Mouse (Mus musculus) stomach, embryonic 14.5 days (tissue): ENCODE measurements around the gene Ager. TPM values are rescaled to one million over a fixed set of nuclear protein-coding genes. Genes with fewer than 3 reads are reported as not detected.

ENCODE experiments used
- ATAC-seq: fragments of 200-750 bp; cut with Nextera tagmentation; 2 replicates; pipeline ENCODE4 v1.8.0; 2017; ENCODE audit warnings: low read depth, moderate TSS enrichment; ENCODE audit not compliant: insufficient number of reproducible peaks, insufficient read depth, low FRiP score
- H3K27ac ChIP-seq: fragments of 300-500 bp; sonication (generic); 2 replicates; pipeline ENCODE4 v1.5.1; 2014; ENCODE audit warnings: mild to moderate bottlenecking, low read length, moderate library complexity, mixed read lengths
- H3K27me3 ChIP-seq: fragments of 300-500 bp; sonication (generic); 2 replicates; pipeline ENCODE4 v1.6.1; 2014; ENCODE audit warnings: low read length, control low read depth, mixed read lengths; ENCODE audit not compliant: control insufficient read depth, insufficient read depth
- H3K36me3 ChIP-seq: fragments of 300-500 bp; sonication (generic); 2 replicates; pipeline ENCODE4 v1.6.1; 2014; ENCODE audit warnings: mild to moderate bottlenecking, control low read depth, low read length, moderate library complexity, mixed read lengths; ENCODE audit not compliant: control insufficient read depth, insufficient read depth
- H3K4me1 ChIP-seq: fragments of 300-500 bp; sonication (generic); 2 replicates; pipeline ENCODE4 v1.6.1; 2014; ENCODE audit warnings: low read length, control low read depth, mixed read lengths; ENCODE audit not compliant: control insufficient read depth, insufficient read depth
- H3K4me2 ChIP-seq: fragments of 300-500 bp; sonication (generic); replicated peaks from 2 replicates; pipeline ENCODE4 v1.6.1; 2014; ENCODE audit warnings: low read depth, low read length, control low read depth
- H3K4me3 ChIP-seq: fragments of 300-500 bp; sonication (generic); 2 replicates; pipeline ENCODE4 v1.5.1; 2014; ENCODE audit warnings: low read depth, low read length, control low read depth
- H3K9ac ChIP-seq: fragments of 300-500 bp; sonication (generic); replicated peaks from 2 replicates; pipeline ENCODE4 v1.6.1; 2014; ENCODE audit warnings: low read depth, mild to moderate bottlenecking, control low read depth, low read length, moderate library complexity, mixed read lengths
- H3K9me3 ChIP-seq: fragments of 300-500 bp; sonication (generic); 2 replicates; pipeline ENCODE4 v1.6.1; 2016; ENCODE audit warnings: low read depth, low read length, control low read depth; ENCODE audit not compliant: control insufficient read depth
- WGBS: fragments of 180-500 bp; shearing (Covaris S2); extraction: QIAGEN DNeasy Blood & Tissue Kit; methylation state at CpG from one replicate; pipeline ENCODE4 v1.1.7; 2014; 5-methylcytosine and 5-hydroxymethylcytosine counted together
- polyA plus RNA-seq: library from polyadenylated mRNA; unstranded; fragments of >200 nt; fragmentation: Nextera tagmentation; extraction: Ambion mirVana; gene quantifications from 2 replicates; pipeline ENCODE4 v1.2.1, GENCODE M21; 2014

Gene Ager
- polyA plus RNA-seq, 1 experiment from 2014 or later: 3.8 TPM

GRCm38 (mm10) chr17:34561200-34561599, 36.5 kb upstream of the Ager start:
- H3K4me3 ChIP-seq: no peak overlapping the region
- H3K4me1 ChIP-seq: peaks cover 5% of the 10 kb centered on the region; the same call in 1 of the 2 replicates
- H3K27me3 ChIP-seq: no peaks in the 10 kb centered on the region
- no peak for ATAC-seq
- H3K4me2 ChIP-seq: no peak overlapping the region
- WGBS: 39% methylated on average over 8 of the region's 8 CpGs
- no peaks in the 10 kb centered on the region for H3K36me3 ChIP-seq
- H3K27ac ChIP-seq: peak overlapping the region; percentile 44; the same call in 1 of the 2 replicates
- no peaks in the 10 kb centered on the region for H3K9me3 ChIP-seq
- H3K9ac ChIP-seq: no peak overlapping the region

GRCm38 (mm10) chr17:34562595-34562994, 35.1 kb upstream of the Ager start:
- no peak overlapping the region for H3K27ac ChIP-seq
- no peak for ATAC-seq
- no peaks in the 10 kb centered on the region for H3K27me3 ChIP-seq
- WGBS: 49% methylated on average over 3 of the region's 3 CpGs
- no peaks in the 10 kb centered on the region for H3K36me3 ChIP-seq
- H3K4me3 ChIP-seq: no peak overlapping the region
- no peaks in the 10 kb centered on the region for H3K9me3 ChIP-seq
- no peak overlapping the region for H3K9ac ChIP-seq
- peaks cover 5% of the 10 kb centered on the region; the same call in 1 of the 2 replicates for H3K4me1 ChIP-seq
- H3K4me2 ChIP-seq: no peak overlapping the region

- ATAC-seq: no peak
- Histone ChIP-seq H3K4me2 (no peak overlapping the region), H3K9ac (no peak overlapping the region), H3K9me3 (no peaks in the 10 kb centered on the region), H3K4me3 (no peak overlapping the region), H3K4me1 (peaks cover 5% of the 10 kb centered on the region; the same call in 1 of the 2 replicates), H3K27ac (no peak overlapping the region), H3K36me3 (no peaks in the 10 kb centered on the region), H3K27me3 (no peaks in the 10 kb centered on the region)
- 63% methylated on average over 11 of the region's 11 CpGs for WGBS
These were observed 34.3 kb upstream of the Ager start for GRCm38 (mm10) chr17:34563354-34563753.

DNA sequence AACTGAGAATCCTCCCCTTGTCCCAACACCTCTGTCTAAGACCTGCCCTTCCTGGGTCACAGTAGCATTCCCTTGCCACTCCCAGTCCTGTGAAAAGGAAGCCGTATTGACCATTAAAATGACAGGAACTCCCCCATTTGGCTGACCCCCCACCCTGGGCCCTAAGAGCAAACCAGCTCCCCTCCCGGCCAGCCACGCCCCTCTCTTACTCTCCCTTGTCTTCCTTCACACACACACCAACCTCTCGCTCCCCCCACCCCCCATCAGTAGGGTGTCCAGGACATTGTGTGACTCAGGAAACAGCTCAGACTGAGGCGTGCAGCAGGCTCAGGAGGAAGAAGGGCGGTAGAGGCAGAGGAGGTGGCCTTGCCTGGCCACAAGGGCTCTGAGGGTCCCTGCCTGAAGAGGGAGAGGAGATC, 33.6 kb upstream of the Ager start, which contains the start of gene Notch4:
Gene Notch4, plus strand, starts transcription at position 266 of the 419 bp plus-strand sequence.
- no peaks in the 10 kb centered on the region for H3K36me3 ChIP-seq
- peak; percentile 66 for ATAC-seq
- H3K4me3 ChIP-seq: peak within 1 kb of the TSS; percentile 2; the same call in 1 of the 2 replicates

DNA sequence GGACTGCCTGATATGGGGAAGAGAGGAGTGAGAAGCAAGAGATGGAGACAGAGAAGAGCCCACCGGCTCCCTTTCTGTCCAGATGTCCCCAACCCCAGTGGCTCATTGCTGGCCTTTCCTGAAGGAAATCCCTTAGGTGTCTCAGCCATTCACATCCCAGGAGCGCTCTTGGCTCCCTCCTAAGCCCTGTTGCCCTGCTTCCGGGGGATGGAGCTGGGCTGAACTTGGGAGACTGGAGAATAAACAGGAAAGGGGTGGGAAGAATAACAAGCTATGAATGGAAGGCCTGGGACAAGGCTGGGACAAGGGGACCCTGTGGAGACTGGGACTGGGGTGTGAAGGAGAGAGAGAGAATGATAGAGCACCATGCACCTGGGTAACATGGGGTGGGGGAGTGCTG, 32.9 kb upstream of the Ager start:
- no peaks in the 10 kb centered on the region for H3K36me3 ChIP-seq
- H3K27me3 ChIP-seq: no peaks in the 10 kb centered on the region
- H3K4me1 ChIP-seq: peaks cover 5% of the 10 kb centered on the region; the same call in 1 of the 2 replicates
- peak overlapping the region; percentile 25; the same call in 1 of the 2 replicates for H3K4me2 ChIP-seq
- peak overlapping the region; percentile 67; the same call in 1 of the 2 replicates for H3K27ac ChIP-seq
- peak overlapping the region; percentile 2; the same call in 1 of the 2 replicates for H3K4me3 ChIP-seq
- no peaks in the 10 kb centered on the region for H3K9me3 ChIP-seq
- WGBS: 30% methylated on average over 3 of the region's 3 CpGs
- no peak for ATAC-seq
- no peak overlapping the region for H3K9ac ChIP-seq

More for the DNA sequence above, 33.6 kb upstream of the Ager start, which contains the start of gene Notch4:
- Histone ChIP-seq H3K4me2 (peak within 1 kb of the TSS; percentile 25), H3K27me3 (no peaks in the 10 kb centered on the region), H3K4me1 (peaks cover 5% of the 10 kb centered on the region; the same call in 1 of the 2 replicates), H3K9me3 (no peaks in the 10 kb centered on the region), H3K9ac (no peak within 1 kb of the TSS; the same call in 1 of the 2 replicates), H3K27ac (peak within 1 kb of the TSS; percentile 67)
- 4% methylated on average over 6 of the region's 6 CpGs for WGBS

DNA sequence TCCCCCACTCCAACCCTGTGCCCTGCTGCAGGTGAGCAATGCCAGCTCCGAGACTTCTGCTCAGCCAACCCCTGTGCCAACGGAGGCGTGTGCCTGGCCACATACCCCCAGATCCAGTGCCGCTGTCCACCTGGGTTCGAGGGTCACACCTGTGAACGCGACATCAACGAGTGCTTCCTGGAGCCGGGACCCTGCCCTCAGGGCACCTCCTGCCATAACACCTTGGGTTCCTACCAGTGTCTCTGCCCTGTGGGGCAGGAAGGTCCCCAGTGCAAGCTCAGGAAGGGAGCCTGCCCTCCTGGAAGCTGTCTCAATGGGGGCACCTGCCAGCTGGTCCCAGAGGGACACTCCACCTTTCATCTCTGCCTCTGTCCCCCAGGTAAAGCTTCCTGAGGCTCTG, 30.4 kb upstream of the Ager start:
- Histone ChIP-seq H3K27me3 (no peaks in the 10 kb centered on the region), H3K4me1 (peaks cover 5% of the 10 kb centered on the region; the same call in 1 of the 2 replicates), H3K9me3 (no peaks in the 10 kb centered on the region), H3K36me3 (no peaks in the 10 kb centered on the region), H3K9ac (no peak overlapping the region), H3K4me3 (no peak overlapping the region), H3K4me2 (no peak overlapping the region), H3K27ac (no peak overlapping the region)
- no peak for ATAC-seq
- 58% methylated on average over 9 of the region's 9 CpGs for WGBS

DNA sequence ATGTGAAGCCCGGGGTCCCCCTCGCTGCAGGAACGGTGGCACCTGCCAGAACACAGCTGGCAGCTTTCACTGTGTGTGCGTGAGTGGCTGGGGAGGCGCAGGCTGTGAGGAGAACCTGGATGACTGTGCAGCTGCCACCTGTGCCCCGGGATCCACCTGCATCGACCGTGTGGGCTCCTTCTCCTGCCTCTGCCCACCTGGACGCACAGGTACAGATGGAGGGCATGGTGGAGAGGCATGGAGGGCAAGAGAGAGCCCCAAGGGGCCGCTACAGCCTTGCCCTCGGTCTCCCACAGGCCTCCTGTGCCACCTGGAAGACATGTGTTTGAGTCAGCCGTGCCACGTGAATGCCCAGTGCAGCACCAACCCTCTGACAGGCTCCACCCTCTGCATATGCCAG, 29.2 kb upstream of the Ager start:
- no peak overlapping the region for H3K9ac ChIP-seq
- ATAC-seq: no peak
- H3K9me3 ChIP-seq: no peaks in the 10 kb centered on the region
- H3K36me3 ChIP-seq: no peaks in the 10 kb centered on the region
- no peak overlapping the region for H3K4me2 ChIP-seq
- no peak overlapping the region for H3K27ac ChIP-seq
- 77% methylated on average over 13 of the region's 13 CpGs for WGBS
- no peaks in the 10 kb centered on the region for H3K27me3 ChIP-seq
- peaks cover 5% of the 10 kb centered on the region; the same call in 1 of the 2 replicates for H3K4me1 ChIP-seq
- H3K4me3 ChIP-seq: no peak overlapping the region

DNA sequence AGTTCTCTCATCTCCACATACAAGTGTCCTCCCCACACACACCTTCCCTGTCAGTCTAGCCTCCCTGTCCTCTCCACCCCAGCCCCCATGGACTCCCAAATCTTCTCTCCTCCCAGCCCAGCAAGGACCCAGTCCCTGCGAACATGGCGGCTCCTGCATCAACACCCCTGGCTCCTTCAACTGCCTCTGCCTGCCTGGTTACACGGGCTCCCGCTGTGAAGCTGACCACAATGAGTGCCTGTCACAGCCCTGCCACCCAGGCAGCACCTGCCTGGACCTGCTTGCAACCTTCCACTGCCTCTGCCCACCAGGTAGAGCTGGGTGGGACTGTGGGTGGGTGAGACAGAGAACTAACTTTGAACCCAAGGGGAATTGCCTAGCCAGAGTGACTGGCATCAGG, 27.7 kb upstream of the Ager start:
- no peak for ATAC-seq
- Histone ChIP-seq H3K9me3 (no peaks in the 10 kb centered on the region), H3K4me2 (no peak overlapping the region), H3K4me3 (no peak overlapping the region), H3K9ac (no peak overlapping the region), H3K27ac (no peak overlapping the region), H3K36me3 (no peaks in the 10 kb centered on the region), H3K27me3 (no peaks in the 10 kb centered on the region), H3K4me1 (no peaks in the 10 kb centered on the region)
- 72% methylated on average over 4 of the region's 4 CpGs for WGBS

GRCm38 (mm10) chr17:34571875-34572274, 25.8 kb upstream of the Ager start:
- WGBS: 21% methylated on average over 5 of the region's 5 CpGs
- H3K27ac ChIP-seq: no peak overlapping the region
- H3K4me2 ChIP-seq: no peak overlapping the region
- H3K9me3 ChIP-seq: no peaks in the 10 kb centered on the region
- H3K9ac ChIP-seq: no peak overlapping the region
- no peak for ATAC-seq
- no peaks in the 10 kb centered on the region for H3K36me3 ChIP-seq
- peaks cover 4% of the 10 kb centered on the region; the same call in 1 of the 2 replicates for H3K4me1 ChIP-seq
- no peaks in the 10 kb centered on the region for H3K27me3 ChIP-seq
- H3K4me3 ChIP-seq: no peak overlapping the region
